Mouse (Mus musculus) frontal cortex, adult (tissue): ENCODE measurements around the gene Snx29.

Source experiments
- ATAC-seq: cut with Nextera tagmentation; 2 replicates; pipeline ENCODE4 v1.9.2; 2017; ENCODE audit warnings: mild to moderate bottlenecking, moderate library complexity, mixed read lengths; ENCODE audit not compliant: low TSS enrichment

The Snx29 gene

DNA sequence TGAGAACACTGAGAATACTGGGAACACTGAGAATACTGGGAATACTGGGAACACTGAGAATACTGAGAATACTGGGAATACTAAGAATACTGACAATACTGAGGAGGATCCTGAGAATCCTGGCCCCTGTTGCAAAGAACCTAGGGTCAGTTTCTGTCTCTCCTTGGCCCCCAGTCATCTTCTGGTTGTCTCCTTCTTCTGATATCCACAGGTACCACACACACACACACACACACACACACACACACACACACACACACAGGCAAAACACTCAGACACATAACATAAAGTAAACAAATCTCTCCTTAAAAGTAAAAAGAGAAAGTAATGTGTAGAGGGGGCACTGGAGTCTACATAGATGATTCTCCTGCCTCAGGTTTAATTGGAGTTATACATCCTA is 365.1 kb downstream of the Snx29 start:
- ATAC-seq: no peak

GRCm38 (mm10) chr16:11688281-11689005 is 365.7 kb downstream of the Snx29 start:
- no peak for ATAC-seq

GRCm38 (mm10) chr16:11690097-11690496 is 367.4 kb downstream of the Snx29 start:
- ATAC-seq: peak; percentile 83

DNA sequence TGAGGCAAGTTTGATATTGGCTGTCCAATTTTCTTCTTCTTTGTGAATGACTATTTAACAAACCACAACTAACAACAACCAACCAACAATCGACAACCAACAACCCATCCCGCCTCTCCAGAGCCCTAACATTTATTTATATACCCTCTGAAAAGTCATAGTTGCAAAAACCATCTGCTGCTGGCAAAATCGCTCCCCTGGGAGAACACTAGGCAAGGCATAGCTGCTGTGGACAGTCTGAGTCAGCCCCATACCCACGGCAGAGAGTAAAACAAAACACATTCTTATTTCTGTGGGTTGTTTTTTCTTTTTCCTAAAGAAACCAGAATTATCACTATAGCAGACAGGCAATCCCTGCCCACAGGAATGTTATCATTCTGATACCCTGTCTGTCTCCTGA is 368.0 kb downstream of the Snx29 start:
- ATAC-seq: peak; percentile 69

DNA sequence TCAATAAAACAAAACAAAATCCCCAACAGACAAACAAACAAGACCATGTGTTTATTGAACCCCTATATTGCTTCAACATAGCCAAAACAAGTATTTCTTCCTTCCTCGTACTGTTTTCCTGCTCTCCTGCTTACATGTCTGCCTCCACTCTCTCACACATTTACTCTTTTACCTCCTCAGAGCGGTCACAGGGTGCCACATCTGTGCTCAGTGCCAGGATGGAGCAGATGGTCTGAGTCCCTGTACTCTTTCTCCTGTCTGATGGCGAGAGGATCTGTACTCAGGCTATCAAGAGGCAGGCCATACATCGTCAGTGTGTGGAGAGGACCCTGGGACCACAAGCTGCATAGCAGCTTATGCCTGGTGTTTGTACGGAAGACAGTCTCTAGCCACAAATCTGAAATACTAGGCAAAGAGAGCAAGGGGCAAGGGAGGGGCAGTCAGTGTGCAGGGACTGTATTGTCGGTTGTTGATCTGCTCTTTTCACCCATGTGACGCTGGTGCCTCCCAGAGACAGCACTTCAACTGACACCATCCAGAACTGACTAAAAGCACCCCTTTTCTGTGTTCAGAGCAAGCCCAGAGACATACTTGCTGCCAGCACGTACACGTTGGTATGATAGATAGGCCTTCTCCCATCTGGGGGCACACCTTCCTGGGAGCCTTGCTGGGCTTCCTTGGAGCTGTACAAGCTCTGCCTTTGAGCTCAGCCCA is 368.9 kb downstream of the Snx29 start:
- ATAC-seq: peak; percentile 42

DNA sequence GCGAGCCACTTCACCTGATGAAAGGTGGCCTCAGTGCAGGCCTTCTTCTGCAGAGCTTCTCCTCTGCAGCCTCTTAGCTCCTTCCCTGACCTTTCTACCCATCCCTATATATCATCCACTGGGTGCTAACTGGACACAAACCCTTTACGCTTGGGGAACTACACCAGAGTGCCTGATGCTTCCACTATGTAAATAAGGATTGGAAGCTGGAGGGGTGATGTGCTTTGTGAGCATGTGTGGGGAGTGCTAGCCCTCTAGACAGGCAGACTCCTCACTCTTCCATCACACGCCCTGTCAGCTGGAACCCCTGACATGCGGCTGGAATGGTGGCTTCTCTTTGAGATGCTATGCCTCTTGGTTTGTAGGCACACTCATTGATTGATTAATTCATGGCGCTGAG is 370.0 kb downstream of the Snx29 start:
- ATAC-seq: no peak

- no peak for ATAC-seq
Measured at GRCm38 (mm10) chr16:11694386-11694785, 371.7 kb downstream of the Snx29 start.

- no peak for ATAC-seq
Measured at GRCm38 (mm10) chr16:11696767-11697166, 374.1 kb downstream of the Snx29 start.

- ATAC-seq: peak; percentile 88
Measured at GRCm38 (mm10) chr16:11697710-11698357, 375.1 kb downstream of the Snx29 start.

DNA sequence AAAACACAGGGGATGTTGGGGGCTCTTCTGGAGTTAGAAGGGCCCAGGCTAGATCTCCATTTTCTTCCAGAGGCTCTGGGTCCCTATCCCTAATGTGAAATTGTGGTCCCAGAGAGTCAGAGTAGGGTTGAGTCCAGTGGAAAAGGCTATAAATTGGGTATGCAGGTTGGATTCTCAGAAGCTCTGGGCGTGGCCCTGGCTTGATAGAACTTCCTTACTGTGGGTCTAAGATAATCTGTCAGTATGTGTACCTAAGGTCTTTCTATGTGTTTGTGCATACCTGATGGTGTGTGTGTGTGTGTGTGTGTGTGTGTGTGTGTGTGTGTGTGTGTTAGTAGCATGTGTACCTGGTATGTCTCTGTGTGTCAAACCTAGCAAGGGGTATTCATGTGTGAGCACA is 378.9 kb downstream of the Snx29 start:
- no peak for ATAC-seq

GRCm38 (mm10) chr16:11704096-11704495 is 381.4 kb downstream of the Snx29 start:
- ATAC-seq: no peak

DNA sequence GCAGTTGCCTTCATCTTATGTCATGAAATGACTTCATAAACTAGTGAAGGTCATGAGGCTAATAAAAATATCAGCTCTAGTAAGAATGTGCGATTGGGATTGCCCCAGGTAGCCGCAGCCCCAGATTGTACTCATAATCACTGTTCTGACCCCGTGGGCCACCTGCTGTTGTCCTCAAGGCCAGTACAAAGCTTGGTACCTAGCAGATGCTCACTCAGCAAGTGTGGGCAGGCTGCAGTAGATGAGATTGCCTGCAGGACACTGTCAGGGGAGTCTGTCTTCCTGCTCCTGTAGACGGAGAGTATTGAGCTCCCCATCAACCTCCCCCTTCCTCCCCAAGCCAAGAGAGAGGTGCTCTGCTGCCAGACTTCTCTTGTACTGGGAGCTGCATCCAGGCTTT is 382.7 kb downstream of the Snx29 start:
- ATAC-seq: no peak

DNA sequence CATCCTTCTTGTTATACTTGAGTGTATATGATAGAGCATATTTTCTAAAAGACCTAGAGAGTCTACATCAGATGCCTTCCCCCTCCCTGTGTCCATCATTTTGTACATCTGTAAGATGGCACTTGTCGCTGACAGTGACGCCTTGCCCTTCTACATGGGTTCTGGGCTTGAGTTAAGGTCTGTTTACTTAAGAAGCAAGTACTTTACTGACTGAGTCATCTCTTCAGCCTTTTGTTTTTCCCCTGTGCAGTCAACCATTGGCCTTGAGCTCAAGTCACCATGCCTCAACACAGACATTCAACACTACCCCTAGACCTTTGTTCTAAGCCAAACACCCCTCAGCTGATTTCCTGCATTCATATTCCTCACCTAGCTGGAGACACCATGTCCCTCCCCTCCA is 385.4 kb downstream of the Snx29 start:
- no peak for ATAC-seq

DNA sequence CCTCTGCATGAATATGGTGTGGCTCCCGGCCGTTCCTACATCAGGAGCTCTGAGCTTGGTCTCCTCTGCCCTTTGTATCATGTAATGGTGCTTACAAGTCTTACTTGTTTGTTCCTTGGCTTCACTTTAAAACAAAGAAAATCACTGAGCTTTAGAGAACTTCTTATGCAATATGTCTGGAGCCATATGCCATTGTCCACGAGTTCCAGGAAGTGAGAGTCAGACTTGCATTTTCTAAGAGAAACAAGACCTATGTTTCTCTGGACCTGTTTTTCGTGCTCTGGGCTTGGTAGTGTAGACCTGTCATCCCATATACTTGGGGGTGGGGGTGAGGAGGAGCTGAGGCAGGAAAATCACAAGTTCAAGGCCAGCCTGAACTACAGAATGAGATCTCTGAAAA is 386.7 kb downstream of the Snx29 start:
- no peak for ATAC-seq

DNA sequence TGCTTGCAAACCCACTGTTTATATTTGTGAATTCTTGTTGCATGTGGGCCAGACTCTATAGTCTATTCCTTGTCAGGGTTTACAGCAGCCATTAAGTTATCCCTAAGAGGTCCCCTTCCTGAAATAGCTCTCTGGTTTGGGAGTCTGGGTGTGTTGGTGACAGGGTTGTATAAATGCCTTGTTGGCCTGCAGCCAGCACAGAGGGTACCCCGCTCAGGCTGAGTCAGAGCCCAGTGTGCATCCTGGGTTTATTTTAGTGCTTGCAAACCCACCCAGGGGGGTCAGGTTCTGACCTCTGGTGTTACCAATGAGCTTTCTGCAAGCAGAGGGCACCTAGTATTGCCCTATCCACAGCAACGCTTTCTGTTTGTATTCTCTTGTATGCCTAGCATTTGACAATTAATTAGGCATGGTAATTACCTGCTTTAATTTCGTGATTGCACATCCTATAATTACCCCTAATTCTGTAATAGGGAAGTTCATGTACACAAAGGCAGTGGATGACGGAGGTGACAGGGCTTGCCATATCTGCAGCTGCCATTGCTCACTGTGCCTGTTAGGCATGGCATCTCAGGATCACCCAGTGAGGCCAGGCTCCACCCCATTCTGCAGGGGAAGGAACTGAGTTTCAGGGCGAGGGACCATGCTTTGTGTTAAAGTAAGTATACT is 387.4 kb downstream of the Snx29 start:
- no peak for ATAC-seq

DNA sequence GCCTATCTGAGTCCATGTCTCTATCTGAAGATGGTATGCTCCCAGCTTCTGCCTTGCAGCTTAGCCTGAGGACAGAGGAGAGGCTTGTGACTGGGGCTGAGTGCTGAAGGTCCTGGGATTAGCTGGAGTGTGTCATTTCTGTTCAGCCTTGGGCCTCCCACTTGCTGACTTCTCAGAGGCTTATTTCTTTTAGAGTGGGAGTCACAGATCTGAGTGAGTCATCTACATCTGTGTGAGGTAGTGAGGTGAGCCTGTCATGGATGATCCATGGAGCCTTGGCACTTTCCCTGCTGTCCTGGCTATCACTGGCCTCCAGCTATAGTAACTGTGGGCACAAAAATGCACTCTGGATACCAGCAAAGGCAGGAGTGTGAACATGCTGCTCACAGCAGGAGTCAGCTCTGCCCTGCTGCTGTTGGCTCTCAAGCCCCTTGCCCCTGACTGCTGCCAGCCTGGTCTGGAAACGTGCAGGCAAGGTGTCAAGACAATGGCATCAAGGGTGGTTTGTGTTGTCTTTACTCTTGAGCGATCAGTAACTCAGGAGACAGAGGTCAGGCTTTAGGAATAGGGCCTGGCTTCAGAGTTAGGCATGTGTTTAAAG is 390.7 kb downstream of the Snx29 start:
- peak; percentile 80 for ATAC-seq

DNA sequence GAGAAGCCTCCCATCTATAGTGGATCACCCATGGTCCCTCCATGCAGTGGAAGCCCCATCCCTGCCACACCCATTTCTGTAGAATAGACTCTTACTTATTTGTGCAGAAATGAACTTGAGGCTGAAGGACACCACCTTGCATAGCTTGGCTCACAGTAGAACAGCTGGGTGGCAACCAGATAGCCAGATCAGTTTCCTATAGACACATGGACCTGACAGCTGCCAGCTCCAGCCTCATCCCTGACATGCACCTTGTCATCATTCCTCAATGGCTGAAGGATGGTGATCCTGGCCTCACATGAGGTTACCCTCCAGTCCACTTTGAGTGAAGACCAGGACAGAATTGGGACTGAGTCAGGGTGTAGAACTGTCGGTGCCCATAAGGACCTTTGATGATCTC is 394.2 kb downstream of the Snx29 start:
- ATAC-seq: no peak

GRCm38 (mm10) chr16:11725901-11726300 is 403.2 kb downstream of the Snx29 start:
- ATAC-seq: no peak

DNA sequence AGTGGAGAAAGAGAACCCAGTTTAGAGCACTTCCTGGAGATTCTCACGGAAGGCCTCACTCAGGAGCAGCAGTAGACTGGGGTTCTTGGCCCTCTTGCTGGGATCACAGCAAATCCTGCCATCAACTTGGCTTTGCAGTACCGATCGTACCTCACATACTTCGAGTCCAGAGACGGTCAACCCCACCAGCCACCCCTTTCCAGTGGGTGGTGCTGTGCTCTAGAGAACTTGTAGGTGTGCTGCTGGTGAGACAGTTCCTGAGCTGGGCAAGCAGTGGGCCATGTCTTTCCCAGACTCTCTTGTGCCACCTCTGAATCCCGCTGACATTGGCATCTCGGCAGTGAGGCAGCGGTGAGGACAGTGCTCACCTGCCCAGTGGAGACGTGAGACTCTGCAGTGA is 404.6 kb downstream of the Snx29 start:
- no peak for ATAC-seq

DNA sequence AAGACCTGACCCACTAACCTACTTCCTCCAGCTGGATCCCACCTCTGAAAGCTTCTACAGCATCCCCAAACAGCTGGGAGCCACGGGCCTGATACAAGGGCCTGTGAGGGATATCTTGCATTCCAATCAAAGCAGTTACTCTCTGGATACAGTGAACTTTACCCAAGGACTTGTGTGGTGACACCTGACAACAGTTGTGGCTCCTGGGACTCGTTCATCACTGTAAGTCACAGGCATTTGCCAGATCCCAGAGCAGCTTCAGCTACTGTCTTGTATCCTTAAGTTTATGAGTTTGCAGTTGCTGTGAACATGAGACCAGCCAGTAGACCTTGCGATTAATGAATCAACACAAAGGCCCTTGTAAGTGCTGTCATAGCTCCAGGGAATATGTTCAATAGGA is 405.4 kb downstream of the Snx29 start:
- ATAC-seq: no peak

- no peak for ATAC-seq
Measured at GRCm38 (mm10) chr16:11728627-11729026, 405.9 kb downstream of the Snx29 start.

GRCm38 (mm10) chr16:11729111-11729510 is 406.4 kb downstream of the Snx29 start:
- no peak for ATAC-seq
